In genomic region chr6:35229415-35229814, GRCm38 (mm10) we compare ENCODE assay signal across 26 mouse cellular contexts. TPM values are rescaled to one million over a fixed set of nuclear protein-coding genes. Genes with fewer than 3 reads are reported as not detected.
DNase-seq lines count a peak whose midpoint lies in the region; ATAC-seq and TF ChIP-seq lines count a peak whose summit lies in the region.
"Had no signal": no experiment of that assay in that cellular context is flagged by ENCODE, and none has a peak within 500 bp of the region (broad histone marks: within the 10 kb centered on the region; RNA-seq: fewer than 3 reads in every experiment).

No protein-coding gene starts in this region.

- H3K36me3 ChIP-seq in midbrain, postnatal 0 days (ENCODE audit: insufficient read depth, low read length) = peaks cover 40% of the 10 kb centered on the region
- H3K36me3 ChIP-seq in midbrain, embryonic 16.5 days (ENCODE audit: control insufficient read depth, insufficient read depth, low read length) = peaks cover 29% of the 10 kb centered on the region; the same call in 1 of the 2 replicates

- no peak overlapping the region for H3K4me3 ChIP-seq in layer of hippocampus, adult 2 months
- no peak overlapping the region for H3K4me3 ChIP-seq in midbrain, postnatal 0 days (ENCODE audit: low read depth, low read length)
- no peak overlapping the region for H3K4me3 ChIP-seq in midbrain, embryonic 16.5 days (ENCODE audit: low read depth, low read length)
- H3K4me3 ChIP-seq: embryonic facial prominence, embryonic 15.5 days; forebrain, embryonic 15.5 days; heart, embryonic 15.5 days; hindbrain, embryonic 10.5 days; limb, embryonic 13.5 days; liver, embryonic 15.5 days; megakaryocyte, embryonic 14.5 days; midbrain, embryonic 13.5 days; neural tube, embryonic 13.5 days had no signal

- peak; percentile 74 for TF ChIP-seq CTCF in layer of hippocampus, adult 2 months (conservative IDR thresholded peaks at IDR 0.05)
- TF ChIP-seq CTCF in midbrain, postnatal 0 days (IDR thresholded peaks at IDR 0.05) = peak; percentile 60

- H3K27ac ChIP-seq in layer of hippocampus, adult 2 months = no peak overlapping the region
- H3K27ac ChIP-seq in midbrain, postnatal 0 days (ENCODE audit: low read depth, low read length) = no peak overlapping the region
- no peak overlapping the region for H3K27ac ChIP-seq in midbrain, embryonic 16.5 days (ENCODE audit: low read length)
- H3K27ac ChIP-seq: embryonic facial prominence, embryonic 15.5 days; forebrain, embryonic 15.5 days; heart, embryonic 15.5 days; hindbrain, embryonic 10.5 days; limb, embryonic 13.5 days; liver, embryonic 15.5 days; midbrain, embryonic 13.5 days; neural tube, embryonic 13.5 days had no signal

- no peaks in the 10 kb centered on the region for H3K27me3 ChIP-seq in midbrain, postnatal 0 days (ENCODE audit: insufficient read depth, low read length)
- no peaks in the 10 kb centered on the region for H3K27me3 ChIP-seq in midbrain, embryonic 16.5 days (ENCODE audit: control insufficient read depth, insufficient read depth, low read depth, low read length)
- H3K27me3 ChIP-seq: embryonic facial prominence, embryonic 15.5 days; forebrain, embryonic 15.5 days; heart, embryonic 15.5 days; limb, embryonic 13.5 days; liver, embryonic 15.5 days; megakaryocyte, embryonic 14.5 days; midbrain, embryonic 13.5 days; neural tube, embryonic 13.5 days had no signal

- no peak overlapping the region for H3K9ac ChIP-seq in midbrain, postnatal 0 days (replicated peaks; ENCODE audit: low read length, poor library complexity, severe bottlenecking)
- H3K9ac ChIP-seq in midbrain, embryonic 16.5 days (ENCODE audit: low read depth, low read length) = no peak overlapping the region
- H3K9ac ChIP-seq: embryonic facial prominence, embryonic 15.5 days; forebrain, embryonic 15.5 days; heart, embryonic 15.5 days; limb, embryonic 13.5 days; liver, embryonic 15.5 days; midbrain, embryonic 13.5 days; neural tube, embryonic 13.5 days had no signal

- peak; percentile 41; the same call in 1 of the 2 replicates for ATAC-seq in frontal cortex, adult (ENCODE audit: low TSS enrichment)
- ATAC-seq in midbrain, postnatal 0 days (ENCODE audit: low FRiP score) = no peak
- ATAC-seq in midbrain, embryonic 16.5 days = no peak
- ATAC-seq: activated CD4-positive, CD25-positive, alpha-beta regulatory T cell, adult 4 months; forebrain, embryonic 15.5 days; midbrain, embryonic 13.5 days had no signal

- WGBS in midbrain, postnatal 0 days = 98% methylated on average over 1 of the region's 1 CpGs
- 98% methylated on average over 1 of the region's 1 CpGs for WGBS in midbrain, embryonic 16.5 days

- H3K4me1 ChIP-seq in midbrain, postnatal 0 days (ENCODE audit: insufficient read depth, low read length) = no peaks in the 10 kb centered on the region
- H3K4me1 ChIP-seq in midbrain, embryonic 16.5 days (ENCODE audit: control insufficient read depth, insufficient read depth, low read length) = no peaks in the 10 kb centered on the region
- H3K4me1 ChIP-seq: embryonic facial prominence, embryonic 15.5 days; heart, embryonic 15.5 days; hindbrain, embryonic 10.5 days; limb, embryonic 13.5 days; liver, embryonic 15.5 days; midbrain, embryonic 13.5 days; neural tube, embryonic 13.5 days had no signal

- H3K4me2 ChIP-seq in midbrain, postnatal 0 days (ENCODE audit: low read depth, low read length, poor library complexity, severe bottlenecking) = no peak overlapping the region
- no peak overlapping the region for H3K4me2 ChIP-seq in midbrain, embryonic 16.5 days (ENCODE audit: low read length)
- H3K4me2 ChIP-seq: embryonic facial prominence, embryonic 15.5 days; forebrain, embryonic 15.5 days; heart, embryonic 15.5 days; limb, embryonic 13.5 days; liver, embryonic 15.5 days; midbrain, embryonic 13.5 days; neural tube, embryonic 13.5 days had no signal

- DNase-seq in frontal cortex, postnatal 36 days (ENCODE audit: low spot score in 2 of 2) = no peak
- DNase-seq in layer of hippocampus, adult 2 months (ENCODE audit: low spot score in 2 of 2) = no peak
- no peak for DNase-seq in layer of hippocampus, adult 11-12 months (ENCODE audit: low spot score)
- no peak for DNase-seq in midbrain, postnatal 0 days (ENCODE audit: low spot score)
- no peak for DNase-seq in cerebellum, adult 11-12 months
- DNase-seq in heart, postnatal 10 days = no peak
- DNase-seq: adrenal gland, postnatal 14 days; cerebellum, adult 8-10 months; kidney, adult 18-20 months; kidney, postnatal 10 days; layer of hippocampus, postnatal 36 days; retina, postnatal 1 day; right cerebral cortex, postnatal 25 days; thymus, postnatal 25 days had no signal

- intact Hi-C loops in heart, postnatal 10 days (cut with DNase I) = no loop called here

- no peaks in the 10 kb centered on the region for H3K9me3 ChIP-seq in midbrain, postnatal 0 days (ENCODE audit: low read length)
- no peaks in the 10 kb centered on the region for H3K9me3 ChIP-seq in midbrain, embryonic 16.5 days (replicated peaks; ENCODE audit: control insufficient read depth, low read length, poor library complexity, severe bottlenecking)
- H3K9me3 ChIP-seq: embryonic facial prominence, embryonic 15.5 days; forebrain, embryonic 15.5 days; heart, embryonic 15.5 days; hindbrain, embryonic 10.5 days; limb, embryonic 13.5 days; liver, embryonic 15.5 days; megakaryocyte, embryonic 14.5 days; midbrain, embryonic 13.5 days; neural tube, embryonic 13.5 days had no signal

RNA-seq across cellular contexts. Expression of gene Nup205, which starts 52.2 kb away (rescaled TPM):
- total RNA-seq in layer of hippocampus, adult 2 months (2021) = 10 to 100 TPM; 27.8 to 32.1 TPM
- total RNA-seq in midbrain, postnatal 0 days (2014; rRNA removed) = 41.7 and 50.2 TPM in 2 replicates
- 9.4 and 10.3 TPM in 2 replicates for polyA plus RNA-seq in midbrain, postnatal 0 days (2015; fragmentation: Nextera tagmentation; extraction: Ambion mirVana)
- polyA plus RNA-seq in midbrain, embryonic 16.5 days (2015; fragmentation: Nextera tagmentation; extraction: Ambion mirVana) = 23.9 and 26.8 TPM in 2 replicates
- 10 to 100 TPM; 24.2 to 27.3 TPM for total RNA-seq in heart, postnatal 10 days (2021)
